Mouse (Mus musculus): ENCODE data around the gene Mtfr1l.

Mtfr1l gene

DNA sequence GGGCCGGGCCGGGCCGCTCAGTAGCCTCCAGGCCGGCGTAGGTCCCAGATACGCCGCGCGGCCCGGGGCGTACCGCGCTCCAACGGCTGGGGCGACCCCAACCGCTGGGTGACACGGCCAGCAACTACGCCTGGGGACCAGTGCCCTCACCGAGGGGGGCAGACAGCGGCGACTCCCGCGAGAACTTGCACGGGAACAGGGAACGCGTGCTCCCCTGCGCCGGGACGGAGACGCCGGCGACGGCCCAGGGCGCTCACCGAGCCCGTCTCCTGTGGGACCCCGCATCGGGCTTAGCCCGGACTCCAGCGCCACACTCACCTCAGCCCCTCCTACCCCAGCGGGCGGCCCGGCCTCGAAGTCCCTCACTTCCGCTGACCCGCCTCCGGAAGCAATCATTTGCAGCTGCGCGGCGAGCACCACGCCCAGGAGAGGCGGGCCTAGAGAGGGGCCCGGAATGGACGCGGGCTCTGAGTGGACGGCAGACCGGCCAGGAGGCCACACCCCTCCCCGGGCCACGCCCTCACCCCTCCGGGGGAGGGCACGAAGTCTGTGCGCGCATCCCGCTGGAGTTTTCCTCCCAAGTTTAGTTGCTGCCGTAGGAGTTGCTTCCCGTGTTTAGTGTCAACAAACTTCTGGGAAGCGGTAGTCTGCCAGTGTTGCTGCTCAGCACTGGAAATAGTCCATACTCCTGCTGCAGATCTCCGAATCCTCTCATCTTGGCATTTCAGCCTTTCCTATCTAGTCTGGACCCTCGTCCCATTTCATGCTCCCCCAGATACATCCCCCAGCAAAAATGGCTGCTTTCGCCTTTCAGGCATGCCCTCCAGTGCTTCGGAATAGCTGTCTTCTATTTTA lies at the start of gene Mtfr1l:
Mtfr1l (minus strand) TSS at position 456 of the 855 bp plus-strand sequence.
- peak; percentile 99 for DNase-seq (ENCODE audit: low spot score)

- no peak for DNase-seq (ENCODE audit: low spot score)
Measured at GRCm38 (mm10) chr4:134583513-134583912, 48.3 kb upstream of the Mtfr1l start.

- no peak for DNase-seq (ENCODE audit: low spot score)
Measured at GRCm38 (mm10) chr4:134581365-134581764, 46.2 kb upstream of the Mtfr1l start.

- no peak for DNase-seq (ENCODE audit: low spot score)
Measured at GRCm38 (mm10) chr4:134580351-134581148, 45.4 kb upstream of the Mtfr1l start.

- DNase-seq (ENCODE audit: low spot score): no peak
Measured at GRCm38 (mm10) chr4:134579620-134580019, 44.4 kb upstream of the Mtfr1l start.

DNA sequence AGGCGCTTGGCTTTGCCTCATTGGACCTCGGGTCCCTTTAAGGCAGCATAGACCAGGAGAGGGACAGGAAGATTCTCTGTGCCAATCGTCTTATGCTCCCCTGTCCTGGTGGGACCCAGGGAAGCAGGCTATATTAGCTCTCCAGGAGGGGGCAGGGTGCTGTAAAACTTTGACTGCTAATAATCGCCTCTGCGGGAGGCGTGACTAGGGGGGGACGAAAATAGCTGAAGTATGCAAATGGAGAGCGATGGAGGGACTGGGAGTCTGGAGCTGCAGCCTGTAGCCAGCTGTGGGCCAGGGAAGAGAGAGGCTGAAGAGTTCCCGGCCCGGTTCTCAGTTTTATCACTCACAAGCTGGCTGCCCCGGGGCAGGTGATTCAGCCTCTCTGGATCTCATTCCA lies 44.0 kb upstream of the Mtfr1l start:
- DNase-seq (ENCODE audit: low spot score): no peak

- DNase-seq (ENCODE audit: low spot score): no peak
Measured at GRCm38 (mm10) chr4:134578407-134578806, 43.2 kb upstream of the Mtfr1l start.

- no peak for DNase-seq (ENCODE audit: low spot score)
Measured at GRCm38 (mm10) chr4:134577281-134577680, 42.1 kb upstream of the Mtfr1l start.

DNA sequence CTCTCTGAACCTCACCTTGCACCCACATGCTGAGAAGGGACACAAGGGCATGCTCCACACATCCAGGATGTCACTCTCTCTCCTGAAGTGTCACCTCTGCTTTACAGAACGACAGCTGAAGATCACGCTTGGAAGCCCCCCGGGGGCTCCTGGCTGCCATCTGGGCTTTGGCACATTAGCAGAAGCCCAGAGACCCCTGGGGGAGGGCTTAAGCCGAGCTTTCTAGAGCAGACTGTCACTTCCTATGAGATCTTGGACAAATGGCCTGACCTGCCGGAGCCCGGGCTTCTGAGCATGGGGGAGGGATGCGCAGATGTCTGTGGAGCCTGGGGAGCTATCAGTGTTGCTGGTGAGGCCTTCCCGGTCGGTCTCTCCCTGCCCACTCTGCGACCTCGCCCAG lies 40.3 kb upstream of the Mtfr1l start:
- no peak for DNase-seq (ENCODE audit: low spot score)

- no peak for DNase-seq (ENCODE audit: low spot score)
Measured at GRCm38 (mm10) chr4:134572449-134573300, 37.5 kb upstream of the Mtfr1l start.

DNA sequence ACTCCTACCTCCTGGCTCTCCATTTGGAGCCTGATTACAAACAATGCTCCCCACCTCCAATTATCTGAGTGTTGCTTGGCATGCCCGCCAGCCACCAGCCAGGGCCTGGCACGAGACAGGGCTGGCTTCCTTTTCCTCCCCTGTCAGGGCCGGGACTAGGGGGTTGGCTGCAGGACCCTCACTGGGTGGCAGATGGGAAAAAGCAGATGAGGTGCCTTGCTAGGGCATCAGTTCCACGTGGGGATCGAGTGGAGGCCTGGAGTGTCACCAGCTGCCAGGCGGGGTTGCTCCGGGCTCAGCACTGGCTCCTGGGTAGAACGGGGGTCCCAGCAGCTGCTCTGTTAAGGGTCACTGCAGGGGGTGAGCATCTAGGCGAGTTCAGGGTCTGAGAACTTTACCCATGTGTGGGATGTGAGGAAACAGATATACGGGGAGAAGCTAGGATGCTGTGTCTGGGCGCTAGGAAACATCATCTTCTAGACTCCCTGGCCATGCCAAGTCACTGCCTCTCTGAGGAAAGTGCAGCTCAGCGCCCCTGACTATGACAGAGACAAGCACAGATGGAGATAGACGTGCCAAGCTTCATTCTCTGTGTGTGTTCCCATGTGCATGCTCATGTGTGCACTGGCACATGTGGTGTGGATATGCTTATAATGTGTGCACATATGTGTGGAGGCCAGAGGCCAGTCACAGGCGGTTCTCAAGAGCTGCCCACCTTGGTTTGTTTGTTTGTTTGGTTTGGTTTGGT lies 35.7 kb upstream of the Mtfr1l start:
- DNase-seq (ENCODE audit: low spot score): no peak

GRCm38 (mm10) chr4:134569831-134570230 lies 34.6 kb upstream of the Mtfr1l start:
- DNase-seq (ENCODE audit: low spot score): no peak

GRCm38 (mm10) chr4:134569205-134569604 lies 34.0 kb upstream of the Mtfr1l start:
- no peak for DNase-seq (ENCODE audit: low spot score)

DNA sequence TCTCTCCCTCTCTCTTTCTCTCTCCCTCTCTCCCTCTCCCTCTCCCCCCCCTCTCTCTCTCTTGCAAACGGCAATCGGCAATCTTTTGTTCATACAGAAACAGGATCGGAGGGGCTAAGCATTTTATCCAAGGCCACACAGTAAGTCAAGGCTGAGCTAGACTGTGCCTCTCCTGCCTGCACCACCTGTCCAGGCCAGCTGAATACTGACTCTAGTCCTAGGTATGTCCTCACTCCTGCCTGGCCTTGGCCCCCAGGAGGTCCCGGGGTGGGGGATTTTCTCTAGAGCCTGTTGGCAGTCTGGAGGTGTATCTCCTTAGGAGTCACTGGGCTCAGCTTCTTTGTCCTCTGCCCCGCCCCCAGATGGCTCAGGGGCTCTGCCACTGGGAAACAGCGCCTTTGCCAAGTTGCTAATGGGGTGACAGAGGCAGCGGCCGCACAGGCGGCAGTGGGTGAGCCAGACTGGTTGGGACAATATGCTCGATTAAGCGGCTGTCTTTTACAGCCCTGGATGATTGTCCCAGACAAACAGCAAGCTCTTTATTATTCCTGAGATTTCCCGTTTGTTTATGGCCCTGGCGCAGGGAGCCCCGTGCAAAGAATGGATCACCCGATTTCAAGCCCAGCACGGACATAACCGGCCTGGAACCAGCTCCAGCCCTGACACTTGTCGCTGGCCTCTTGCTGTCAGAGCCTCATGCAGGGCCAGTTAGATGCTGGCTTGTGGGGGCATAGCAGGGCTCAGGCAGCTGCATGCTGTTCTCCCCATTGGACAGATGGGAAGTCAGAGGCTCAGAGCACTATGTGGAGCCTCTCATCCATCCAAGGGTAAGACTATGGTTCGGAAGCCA lies 32.4 kb upstream of the Mtfr1l start:
- DNase-seq (ENCODE audit: low spot score): no peak

- DNase-seq (ENCODE audit: low spot score): no peak
Measured at GRCm38 (mm10) chr4:134564093-134564492, 28.9 kb upstream of the Mtfr1l start.

GRCm38 (mm10) chr4:134563624-134564023 lies 28.4 kb upstream of the Mtfr1l start:
- no peak for DNase-seq (ENCODE audit: low spot score)

DNA sequence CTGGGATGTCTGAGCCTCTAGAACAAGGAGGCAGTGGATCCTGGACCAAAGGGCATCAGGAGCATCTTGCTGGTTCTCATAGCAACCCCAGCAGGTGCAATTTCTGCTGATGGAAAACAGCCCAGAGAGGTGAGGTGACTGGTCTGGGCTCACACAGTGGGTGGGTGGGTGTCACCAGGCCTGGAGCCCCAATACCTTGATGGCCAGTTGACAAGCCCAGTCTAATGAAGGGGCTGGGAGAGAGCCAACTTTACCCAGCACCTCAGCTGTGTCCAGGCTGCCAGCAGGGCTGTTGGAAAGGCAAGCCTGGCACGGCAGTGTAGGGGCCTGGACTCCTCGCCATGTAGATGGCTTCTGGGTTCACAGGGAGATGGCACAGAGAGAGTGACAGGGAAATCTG lies 26.8 kb upstream of the Mtfr1l start:
- DNase-seq (ENCODE audit: low spot score): no peak

DNA sequence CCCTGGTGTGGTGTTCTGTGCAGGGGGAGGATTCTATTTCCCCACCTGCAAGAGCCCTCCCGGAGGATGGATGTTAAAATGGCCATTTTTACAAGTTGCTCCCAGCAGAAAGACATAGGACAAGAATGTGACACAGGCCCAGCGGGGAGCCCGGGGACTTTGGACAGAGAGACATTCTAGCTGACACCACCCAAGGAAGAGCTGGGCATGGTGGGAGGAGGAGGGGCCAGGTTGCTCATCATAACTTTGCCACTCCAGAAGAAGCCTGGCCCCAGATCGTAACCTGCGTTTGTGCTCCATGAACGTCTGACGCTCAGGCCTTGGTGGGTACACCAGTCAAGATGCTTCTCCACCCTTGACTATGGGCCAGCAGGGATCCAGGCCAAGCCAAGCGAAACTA lies 25.5 kb upstream of the Mtfr1l start:
- no peak for DNase-seq (ENCODE audit: low spot score)

- no peak for DNase-seq (ENCODE audit: low spot score)
Measured at GRCm38 (mm10) chr4:134559154-134559553, 24.0 kb upstream of the Mtfr1l start.

GRCm38 (mm10) chr4:134558570-134559113 lies 23.5 kb upstream of the Mtfr1l start:
- no peak for DNase-seq (ENCODE audit: low spot score)
